Mouse (Mus musculus) ES-E14 (cell line): ENCODE results near the gene Noto. TPM values are rescaled to one million over a fixed set of nuclear protein-coding genes. Genes with fewer than 3 reads are reported as not detected.

Experiments used
- DNase-seq: peaks from one replicate; pipeline ENCODE4 v3.0.0-alpha.2; 2013; ENCODE audit warnings: low read depth, low spot score
- H3K27ac ChIP-seq: 2 replicates; pipeline ENCODE4 v1.5.1; 2012; ENCODE audit warnings: low read depth, mild to moderate bottlenecking, low read length, moderate library complexity, mixed read lengths; ENCODE audit not compliant: poor library complexity, insufficient read depth, severe bottlenecking
- H3K36me3 ChIP-seq: 2 replicates; pipeline ENCODE4 v1.6.1; 2012; ENCODE audit warnings: mild to moderate bottlenecking, low read length, moderate library complexity, mixed read lengths; ENCODE audit not compliant: control insufficient read depth, poor library complexity, insufficient read depth, severe bottlenecking
- H3K4me1 ChIP-seq, 2 experiments: fragments of 150-350 bp in 1 of 2; sonication (generic) in 1 of 2; 2 replicates each; pipeline ENCODE4 v1.6.1; 2012; ENCODE audit warnings: low read length in 2 of 2, mild to moderate bottlenecking in 1 of 2, mixed read lengths in 1 of 2; ENCODE audit not compliant: control insufficient read depth in 2 of 2, insufficient read depth in 2 of 2, poor library complexity in 1 of 2
- H3K4me3 ChIP-seq, 2 experiments: fragments of 150-350 bp in 1 of 2; sonication (generic) in 1 of 2; 2 replicates each; pipeline ENCODE4 v1.5.1; 2012; ENCODE audit warnings: low read length in 2 of 2, low read depth in 1 of 2, mild to moderate bottlenecking in 1 of 2, mixed read lengths in 1 of 2; ENCODE audit not compliant: insufficient read depth in 1 of 2, poor library complexity in 1 of 2, severe bottlenecking in 1 of 2
- H3K9ac ChIP-seq: 2 replicates; pipeline ENCODE4 v1.6.1; 2012; ENCODE audit warnings: low read depth, mild to moderate bottlenecking, low read length, mixed read lengths; ENCODE audit not compliant: poor library complexity, insufficient read depth, severe bottlenecking
- H3K9me3 ChIP-seq: fragments of 150-350 bp; sonication (generic); 2 replicates; pipeline ENCODE4 v1.6.1; 2012; ENCODE audit warnings: low read depth, mild to moderate bottlenecking, low read length; ENCODE audit not compliant: control insufficient read depth, insufficient read depth
- CHD2 ChIP-seq: IDR thresholded peaks from 2 replicates; pipeline ENCODE4 v1.6.1; 2014; ENCODE audit warnings: mild to moderate bottlenecking, low read depth, low read length, inconsistent platforms
- HCFC1 ChIP-seq: IDR thresholded peaks from 2 replicates; pipeline ENCODE4 v1.6.1; 2012; ENCODE audit warnings: low read length, inconsistent platforms, borderline replicate concordance; ENCODE audit not compliant: insufficient read depth
- MAFK ChIP-seq: IDR thresholded peaks from 2 replicates; pipeline ENCODE4 v1.6.1; 2014; ENCODE audit warnings: mild to moderate bottlenecking, low read depth, low read length, inconsistent platforms; ENCODE audit not compliant: insufficient read depth
- ZC3H11A ChIP-seq: IDR thresholded peaks from 2 replicates; pipeline ENCODE4 v1.6.1; 2012; ENCODE audit warnings: low read depth, mild to moderate bottlenecking, inconsistent platforms, low read length, borderline replicate concordance
- ZNF384 ChIP-seq: IDR thresholded peaks from 2 replicates; pipeline ENCODE4 v1.6.1; 2012; ENCODE audit warnings: low read depth, low read length, inconsistent platforms
- in situ Hi-C, 2 experiments: fragments of 600-800 bp; cut with MboI; formaldehyde crosslinking; loops; one replicate each; pipeline ENCODE4 v1.15.1; 2025; ENCODE audit warnings: low sequenced_read_pairs in 2 of 2, inconsistent platforms in 1 of 2; ENCODE audit not compliant: unreplicated experiment in 2 of 2
- total RNA-seq: library from RNA; depleted of rRNA; stranded (reverse); fragments of 300-350 nt; gene quantifications from 2 replicates; pipeline ENCODE4 v1.2.3, GENCODE M21; 2012; rRNA removed

Noto gene
- total RNA-seq, 1 experiment = not detected

DNA sequence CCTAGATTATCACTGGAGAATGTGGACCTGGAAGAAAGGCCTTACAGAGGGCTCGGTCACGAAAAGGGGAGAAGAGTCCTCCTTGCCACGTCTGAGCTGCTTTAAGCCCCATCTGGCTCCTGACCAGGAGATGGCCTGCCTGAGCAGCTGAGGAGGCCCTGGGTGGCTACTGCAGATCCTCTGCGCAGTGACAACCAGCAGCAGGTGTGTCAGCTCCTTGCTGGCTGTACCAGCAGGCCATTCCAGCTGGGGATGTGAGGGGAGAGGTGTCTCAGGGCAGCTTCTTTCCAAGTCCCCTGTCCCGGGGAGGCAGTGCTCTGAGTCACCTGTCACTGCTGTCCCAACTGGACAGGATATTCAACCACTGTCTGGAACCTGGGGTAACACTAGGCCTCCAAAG lies 48.9 kb downstream of the Noto start:
- peaks cover 4 to 13% of the 10 kb centered on the region in 2 experiments; a peak in 1 of 4 replicates for H3K4me1 ChIP-seq
- no peak overlapping the region for H3K27ac ChIP-seq
- peaks cover 17% of the 10 kb centered on the region for H3K36me3 ChIP-seq
- no peak for DNase-seq
- TF ChIP-seq CHD2 = no peak
- TF ChIP-seq HCFC1 = no peak
- no peak for TF ChIP-seq ZC3H11A
- TF ChIP-seq MAFK = no peak
- H3K9me3 ChIP-seq = no peaks in the 10 kb centered on the region
- H3K9ac ChIP-seq = no peak overlapping the region
- in situ Hi-C loops = no loop called here
- no peak overlapping the region for H3K4me3 ChIP-seq

DNA sequence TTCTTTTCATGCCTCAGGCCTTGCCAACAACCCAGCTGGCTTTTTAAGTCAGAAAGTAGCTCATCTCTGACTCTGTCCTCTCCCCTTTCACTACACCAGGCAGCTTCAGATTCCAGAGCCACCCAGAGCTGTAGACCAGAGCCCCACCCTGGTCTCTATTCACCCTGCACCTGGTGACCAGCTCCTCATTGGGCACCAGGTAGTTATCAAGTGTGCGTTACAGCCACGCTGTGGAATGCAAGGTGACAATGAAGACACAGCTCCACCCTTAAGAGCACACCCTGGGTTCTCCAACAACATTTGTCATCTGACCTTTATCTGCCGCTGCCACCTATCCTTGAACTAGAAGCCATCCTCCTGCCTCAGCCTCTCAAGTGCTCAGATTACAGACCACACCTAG lies 51.9 kb downstream of the Noto start:
- Histone ChIP-seq H3K4me3 (no peak overlapping the region), H3K4me1 (peaks cover 4 to 20% of the 10 kb centered on the region in 2 experiments; a peak in 1 of 4 replicates), H3K9me3 (no peaks in the 10 kb centered on the region), H3K36me3 (no peaks in the 10 kb centered on the region), H3K9ac (no peak overlapping the region), H3K27ac (no peak overlapping the region)
- no peak for DNase-seq
- TF ChIP-seq HCFC1 (no peak), CHD2 (no peak), MAFK (no peak), ZNF384 (no peak), ZC3H11A (no peak)
- in situ Hi-C loops = no loop called here

DNA sequence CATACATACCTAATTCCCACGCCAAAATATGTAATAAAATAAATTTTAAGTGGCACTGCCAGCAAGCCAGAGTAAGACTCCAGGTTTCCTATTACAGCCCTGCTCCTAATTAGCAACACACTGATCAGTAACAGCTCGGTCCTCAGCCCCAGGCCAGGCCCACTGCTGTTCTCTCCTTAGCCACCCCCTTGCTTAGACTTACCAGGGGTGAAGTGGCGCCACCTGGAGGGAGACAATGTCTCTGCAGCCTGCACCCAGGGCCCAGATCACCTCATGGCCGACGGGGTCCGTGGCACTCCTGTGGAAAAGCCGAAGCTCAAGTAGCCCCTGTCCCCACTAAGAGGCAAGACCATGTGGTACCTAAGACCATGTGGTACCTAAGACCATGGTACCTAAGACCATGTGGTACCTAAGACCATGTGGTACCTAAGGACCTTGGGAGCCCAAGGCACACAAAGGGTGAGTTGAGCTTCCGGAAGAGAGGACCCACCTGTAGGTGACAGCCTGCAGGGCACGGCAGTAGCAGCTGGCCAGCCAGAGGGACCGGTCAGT lies 53.8 kb downstream of the Noto start:
- no peak overlapping the region for H3K4me3 ChIP-seq
- peak; percentile 69 for DNase-seq
- H3K36me3 ChIP-seq = no peaks in the 10 kb centered on the region
- no peak overlapping the region for H3K9ac ChIP-seq
- in situ Hi-C loops = no loop called here
- no peaks in the 10 kb centered on the region for H3K9me3 ChIP-seq
- H3K27ac ChIP-seq = no peak overlapping the region
- no peak for TF ChIP-seq ZC3H11A
- TF ChIP-seq HCFC1 = no peak
- peaks cover 4 to 22% of the 10 kb centered on the region in 2 experiments; a peak in 1 of 4 replicates for H3K4me1 ChIP-seq

DNA sequence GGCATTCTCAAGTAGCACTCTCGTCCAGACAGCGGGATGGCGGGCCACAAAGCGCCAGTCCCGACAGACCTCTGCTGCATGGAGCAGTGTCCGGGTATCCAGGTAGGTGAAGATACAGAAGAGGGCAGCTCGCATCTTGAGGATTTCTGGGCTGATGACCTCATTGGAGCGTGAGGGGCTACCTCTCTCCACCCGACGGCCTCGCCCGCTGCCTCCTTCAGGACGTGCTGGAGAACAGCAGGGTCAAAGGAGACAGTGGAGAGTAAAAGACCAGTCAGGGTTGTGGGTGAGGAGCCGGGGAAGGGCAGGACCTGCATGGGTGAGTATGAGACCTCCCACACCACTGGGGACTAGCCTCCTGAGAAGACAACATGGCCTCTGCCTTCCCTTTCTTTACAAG lies 54.7 kb downstream of the Noto start:
- no peaks in the 10 kb centered on the region for H3K36me3 ChIP-seq
- no peak for DNase-seq
- H3K4me1 ChIP-seq = peaks cover 4 to 22% of the 10 kb centered on the region in 2 experiments; a peak in 1 of 4 replicates
- peak overlapping the region; percentile 9 to 19; a peak in 1 of 4 replicates for H3K4me3 ChIP-seq
- no peak overlapping the region for H3K9ac ChIP-seq
- no peak overlapping the region for H3K27ac ChIP-seq
- in situ Hi-C loops = no loop called here
- no peaks in the 10 kb centered on the region for H3K9me3 ChIP-seq
- no peak for TF ChIP-seq MAFK
- no peak for TF ChIP-seq CHD2
- TF ChIP-seq ZC3H11A = no peak
- TF ChIP-seq HCFC1 = no peak
- no peak for TF ChIP-seq ZNF384

Other genes with a start within 250 kb of the Noto start
- gene Emx1, start 236.4 kb upstream of the Noto start, total RNA-seq = 0.37 TPM in 1 of 2 replicates, not detected in the other
- 4.9 and 5.8 TPM in 2 replicates for gene Sfxn5, start 90.5 kb upstream of the Noto start, total RNA-seq
- gene Rab11fip5, start 49.3 kb upstream of the Noto start, total RNA-seq = 10.7 and 13.4 TPM in 2 replicates
- gene Smyd5, start 8.1 kb downstream of the Noto start, total RNA-seq = 94.1 and 125 TPM in 2 replicates
- gene Cct7, start 27.6 kb downstream of the Noto start, total RNA-seq = 493 and 584 TPM in 2 replicates
- 17.2 and 23.4 TPM in 2 replicates for gene Pradc1, start 28.1 kb downstream of the Noto start, total RNA-seq
- gene Fbxo41, start 79.1 kb downstream of the Noto start, total RNA-seq = 0.54 and 0.85 TPM in 2 replicates
- 0.21 and 0.31 TPM in 2 replicates for gene Egr4, start 89.7 kb downstream of the Noto start, total RNA-seq
- 22.0 and 23.4 TPM in 2 replicates for gene Alms1, start 163.6 kb downstream of the Noto start, total RNA-seq